Mouse (Mus musculus) lung, embryonic 16.5 days (tissue): ENCODE measurements at regions not wholly inside any gene's neighbourhood (a gene's known extent, or its start where the extent isn't known, plus 50 kb on each side); places are given as distances from the start of the nearest gene placed in this dataset.

Experiments
- ATAC-seq: fragments of 200-750 bp; cut with Nextera tagmentation; 2 replicates; pipeline ENCODE4 v1.8.0; 2017; ENCODE audit warnings: low read depth, mild to moderate bottlenecking, moderate library complexity
- H3K27ac ChIP-seq: fragments of 300-500 bp; sonication (generic); 2 replicates; pipeline ENCODE4 v1.5.1; 2014; ENCODE audit warnings: mild to moderate bottlenecking, control low read depth, low read length
- H3K27me3 ChIP-seq: fragments of 300-500 bp; sonication (generic); 2 replicates; pipeline ENCODE4 v1.6.1; 2014; ENCODE audit warnings: low read depth, low read length, mixed read lengths; ENCODE audit not compliant: control insufficient read depth, insufficient read depth
- H3K36me3 ChIP-seq: fragments of 300-500 bp; sonication (generic); 2 replicates; pipeline ENCODE4 v1.6.1; 2014; ENCODE audit warnings: low read length; ENCODE audit not compliant: control insufficient read depth, insufficient read depth
- H3K4me1 ChIP-seq: fragments of 300-500 bp; sonication (generic); replicated peaks from 2 replicates; pipeline ENCODE4 v1.6.1; 2014; ENCODE audit warnings: low read length, mixed read lengths; ENCODE audit not compliant: control insufficient read depth, insufficient read depth
- H3K4me2 ChIP-seq: fragments of 300-500 bp; sonication (generic); 2 replicates; pipeline ENCODE4 v1.6.1; 2014; ENCODE audit warnings: low read depth, low read length, control low read depth
- H3K4me3 ChIP-seq: fragments of 300-500 bp; sonication (generic); 2 replicates; pipeline ENCODE4 v1.5.1; 2014; ENCODE audit warnings: mild to moderate bottlenecking, low read length, control low read depth
- H3K9ac ChIP-seq: fragments of 300-500 bp; sonication (generic); 2 replicates; pipeline ENCODE4 v1.6.1; 2014; ENCODE audit warnings: low read length, control low read depth
- H3K9me3 ChIP-seq: fragments of 300-500 bp; sonication (generic); 2 replicates; pipeline ENCODE4 v1.6.1; 2016; ENCODE audit warnings: low read length; ENCODE audit not compliant: control insufficient read depth
- WGBS: fragments of 180-500 bp; shearing (Covaris S2); extraction: QIAGEN DNeasy Blood & Tissue Kit; methylation state at CpG from one replicate; pipeline ENCODE4 v1.1.7; 2014; 5-methylcytosine and 5-hydroxymethylcytosine counted together

DNA sequence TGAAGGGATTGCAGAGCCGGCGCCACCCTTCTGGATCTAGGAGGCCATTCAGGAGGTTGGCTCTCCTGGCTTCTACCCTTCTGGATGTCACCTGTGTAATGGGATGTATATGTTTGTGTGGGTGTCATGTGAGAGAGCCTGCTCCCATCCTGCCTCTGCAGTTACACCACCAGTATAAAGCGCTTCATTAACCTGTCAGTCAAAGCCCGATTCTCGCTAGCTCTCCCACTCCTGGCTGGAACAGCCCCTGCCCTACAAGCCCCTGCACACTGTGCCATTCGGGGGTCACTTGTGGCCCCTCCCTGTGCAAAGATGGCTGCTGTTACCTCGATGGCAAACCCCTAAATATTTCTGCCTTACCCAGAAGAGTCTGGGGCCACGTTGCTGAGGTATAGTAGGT lies 78.5 kb upstream of the Pax2 start:
- Histone ChIP-seq H3K4me1 (no peaks in the 10 kb centered on the region), H3K27me3 (peaks cover 88% of the 10 kb centered on the region), H3K4me3 (no peak overlapping the region), H3K9ac (no peak overlapping the region), H3K4me2 (no peak overlapping the region), H3K9me3 (no peaks in the 10 kb centered on the region), H3K27ac (no peak overlapping the region), H3K36me3 (no peaks in the 10 kb centered on the region)
- 49% methylated on average over 8 of the region's 8 CpGs for WGBS
- ATAC-seq, result no peak

DNA sequence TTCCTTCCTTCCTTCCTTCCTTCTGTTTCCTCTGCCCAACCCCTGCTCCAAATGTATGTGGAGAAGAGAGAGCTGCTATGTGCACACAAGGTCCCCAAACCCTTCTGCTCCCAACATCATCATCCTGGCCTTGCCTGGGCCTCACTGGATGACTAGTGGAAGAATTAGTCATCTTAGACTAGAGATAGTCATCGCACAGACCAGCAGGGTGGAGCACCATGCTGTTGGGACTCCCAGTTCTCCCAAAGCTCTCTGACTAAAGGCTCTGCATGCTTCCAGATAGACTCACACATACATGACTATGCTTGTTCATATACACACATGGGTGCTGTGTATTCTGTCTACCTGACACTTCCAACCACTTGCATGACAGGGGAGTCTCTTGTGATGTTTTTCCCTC lies 77.2 kb upstream of the Pax2 start:
- H3K4me1 ChIP-seq, result peaks cover 1% of the 10 kb centered on the region; the same call in 1 of the 2 replicates
- no peaks in the 10 kb centered on the region for H3K9me3 ChIP-seq
- H3K36me3 ChIP-seq, result no peaks in the 10 kb centered on the region
- H3K9ac ChIP-seq, result no peak overlapping the region
- H3K27ac ChIP-seq, result no peak overlapping the region
- peaks cover 88% of the 10 kb centered on the region for H3K27me3 ChIP-seq
- ATAC-seq, result no peak
- H3K4me2 ChIP-seq, result no peak overlapping the region
- WGBS, result 77% methylated on average over 1 of the region's 1 CpGs
- no peak overlapping the region for H3K4me3 ChIP-seq

DNA sequence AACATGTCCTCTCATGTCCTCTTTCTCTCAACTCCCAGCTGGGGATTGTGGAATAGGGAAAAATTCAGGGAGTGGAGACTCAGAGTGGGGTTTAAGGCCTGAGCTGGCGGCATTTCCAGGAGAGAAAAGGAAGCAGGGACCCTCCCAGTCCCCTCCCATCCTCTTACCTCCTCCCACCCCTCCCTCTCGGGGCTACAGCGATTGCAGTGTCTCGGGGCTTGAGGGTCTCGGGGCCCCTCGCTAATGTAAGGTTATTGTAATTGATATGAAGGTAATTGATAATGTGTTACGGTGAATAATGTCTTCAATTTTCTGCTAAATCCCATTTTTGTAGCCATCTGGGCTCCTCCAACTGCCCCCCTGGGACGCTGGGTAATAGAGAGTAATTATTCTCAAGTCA lies 74.2 kb upstream of the Pax2 start:
- no peak for ATAC-seq
- H3K4me3 ChIP-seq, result no peak overlapping the region
- H3K36me3 ChIP-seq, result no peaks in the 10 kb centered on the region
- no peak overlapping the region for H3K27ac ChIP-seq
- H3K27me3 ChIP-seq, result peaks cover 79% of the 10 kb centered on the region
- H3K9me3 ChIP-seq, result no peaks in the 10 kb centered on the region
- peaks cover 8% of the 10 kb centered on the region for H3K4me1 ChIP-seq
- no peak overlapping the region for H3K4me2 ChIP-seq
- H3K9ac ChIP-seq, result no peak overlapping the region
- 21% methylated on average over 8 of the region's 8 CpGs for WGBS

DNA sequence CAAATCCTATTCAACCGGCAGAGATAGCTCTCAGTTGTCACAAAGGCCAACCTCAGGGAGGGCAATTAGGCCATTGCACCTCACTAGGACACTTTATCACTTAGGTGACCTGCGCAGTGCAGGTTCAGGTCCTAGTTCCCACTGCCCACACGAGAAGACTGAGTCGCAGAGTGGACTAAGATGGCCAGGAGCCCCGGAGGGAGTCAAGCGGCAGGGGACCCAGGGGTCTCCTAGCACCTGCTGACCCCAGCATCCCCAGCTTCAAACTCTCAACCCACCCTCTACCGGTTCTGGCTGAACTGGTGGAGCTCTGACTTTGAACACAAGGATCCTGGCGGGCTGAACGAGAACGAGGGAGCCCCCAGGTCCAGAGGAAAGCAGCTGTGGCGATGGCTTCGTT lies 72.7 kb upstream of the Pax2 start:
- Histone ChIP-seq H3K27me3 (peaks cover 69% of the 10 kb centered on the region), H3K4me1 (peaks cover 8% of the 10 kb centered on the region), H3K4me3 (no peak overlapping the region), H3K9me3 (no peaks in the 10 kb centered on the region), H3K9ac (no peak overlapping the region), H3K36me3 (no peaks in the 10 kb centered on the region), H3K4me2 (no peak overlapping the region), H3K27ac (no peak overlapping the region)
- WGBS, result 5% methylated on average over 12 of the region's 12 CpGs
- no peak for ATAC-seq

DNA sequence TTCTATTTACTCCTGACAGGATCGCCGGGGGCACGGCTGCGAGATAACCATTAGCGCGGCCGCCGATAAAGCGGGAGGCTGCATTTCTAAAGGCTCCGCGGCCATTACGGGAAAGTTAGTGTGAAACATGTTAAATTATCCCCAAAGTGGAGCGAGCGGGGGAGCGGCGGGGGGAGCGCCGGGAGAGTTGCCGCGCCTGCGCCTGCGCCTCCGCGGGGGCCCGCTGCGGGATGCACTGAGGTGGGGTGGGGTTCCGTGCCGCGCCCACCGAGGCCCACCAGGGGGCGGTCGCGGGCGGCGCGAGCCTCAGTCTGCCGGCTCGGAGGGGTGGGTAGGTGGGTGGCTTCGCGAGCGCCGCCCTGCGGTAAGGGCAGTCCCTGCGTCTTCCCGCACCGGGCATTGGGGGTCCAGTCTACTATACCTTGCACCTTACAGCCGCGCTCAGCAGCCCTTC lies 71.8 kb upstream of the Pax2 start:
- under 1% methylated on average over 38 of the region's 48 CpGs for WGBS
- no peak overlapping the region for H3K9ac ChIP-seq
- ATAC-seq, result no peak

DNA sequence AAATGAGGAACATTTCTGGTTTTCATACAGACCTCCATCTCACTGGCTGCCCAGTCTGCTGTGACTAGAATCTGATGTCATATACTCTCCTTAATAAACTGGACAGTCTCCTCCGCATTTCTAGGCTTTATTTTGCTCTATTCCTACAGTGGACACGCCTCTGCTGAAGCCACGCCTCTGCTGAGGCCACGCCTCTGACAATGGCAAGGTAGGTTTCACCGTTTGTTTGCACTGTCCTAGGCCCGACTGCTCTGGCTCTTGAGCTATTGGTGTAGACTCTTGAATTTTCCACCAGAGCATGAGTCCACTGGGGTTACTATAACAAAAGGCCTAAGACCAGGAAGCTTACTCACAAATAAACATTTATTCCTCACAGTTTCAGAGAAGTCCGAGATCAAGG lies 69.8 kb upstream of the Pax2 start:
- H3K27me3 ChIP-seq, result peaks cover 52% of the 10 kb centered on the region
- WGBS, result 28% methylated on average over 7 of the region's 7 CpGs
- peaks cover 8% of the 10 kb centered on the region for H3K4me1 ChIP-seq
- H3K27ac ChIP-seq, result no peak overlapping the region
- no peak overlapping the region for H3K4me3 ChIP-seq
- H3K9ac ChIP-seq, result no peak overlapping the region
- H3K4me2 ChIP-seq, result no peak overlapping the region
- no peak for ATAC-seq
- no peaks in the 10 kb centered on the region for H3K36me3 ChIP-seq
- H3K9me3 ChIP-seq, result no peaks in the 10 kb centered on the region

More for the DNA sequence above, 71.8 kb upstream of the Pax2 start:
- H3K36me3 ChIP-seq, result no peaks in the 10 kb centered on the region
- peak overlapping the region; percentile 34 for H3K4me3 ChIP-seq
- peaks cover 8% of the 10 kb centered on the region for H3K4me1 ChIP-seq
- H3K4me2 ChIP-seq, result peak overlapping the region; percentile 51
- H3K27me3 ChIP-seq, result peaks cover 69% of the 10 kb centered on the region
- H3K9me3 ChIP-seq, result no peaks in the 10 kb centered on the region
- H3K27ac ChIP-seq, result no peak overlapping the region

DNA sequence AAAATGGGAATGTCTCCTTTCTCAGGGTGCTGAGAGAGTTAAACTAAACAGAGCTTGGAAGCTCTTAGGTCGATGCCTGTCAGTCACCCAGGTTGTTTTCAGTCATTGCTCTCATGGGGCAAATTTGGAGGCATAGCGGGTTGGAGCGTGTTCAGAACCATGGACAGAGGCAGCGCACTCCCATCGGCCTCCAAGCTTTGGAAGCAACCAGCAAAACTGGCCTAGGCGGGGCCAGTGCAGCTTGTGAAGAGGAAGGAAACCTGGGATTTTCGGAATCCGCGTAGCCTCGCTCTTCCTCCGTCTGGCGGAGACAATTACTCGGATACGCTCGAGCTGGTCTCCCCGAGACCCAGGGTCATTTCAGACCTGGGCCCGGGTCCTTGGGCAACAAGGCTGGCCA lies 63.4 kb upstream of the Pax2 start:
- no peaks in the 10 kb centered on the region for H3K9me3 ChIP-seq
- H3K27ac ChIP-seq, result no peak overlapping the region
- ATAC-seq, result no peak
- 0 out of 2 replicates have a peak, but pooled peaks cover 3% of the 10 kb centered on the region for H3K4me1 ChIP-seq
- no peaks in the 10 kb centered on the region for H3K36me3 ChIP-seq
- H3K4me3 ChIP-seq, result peak overlapping the region; percentile 15; the same call in 1 of the 2 replicates
- H3K9ac ChIP-seq, result no peak overlapping the region
- H3K27me3 ChIP-seq, result peaks cover 39% of the 10 kb centered on the region
- peak overlapping the region; percentile 32; the same call in 1 of the 2 replicates for H3K4me2 ChIP-seq
- WGBS, result under 1% methylated on average over 17 of the region's 17 CpGs

DNA sequence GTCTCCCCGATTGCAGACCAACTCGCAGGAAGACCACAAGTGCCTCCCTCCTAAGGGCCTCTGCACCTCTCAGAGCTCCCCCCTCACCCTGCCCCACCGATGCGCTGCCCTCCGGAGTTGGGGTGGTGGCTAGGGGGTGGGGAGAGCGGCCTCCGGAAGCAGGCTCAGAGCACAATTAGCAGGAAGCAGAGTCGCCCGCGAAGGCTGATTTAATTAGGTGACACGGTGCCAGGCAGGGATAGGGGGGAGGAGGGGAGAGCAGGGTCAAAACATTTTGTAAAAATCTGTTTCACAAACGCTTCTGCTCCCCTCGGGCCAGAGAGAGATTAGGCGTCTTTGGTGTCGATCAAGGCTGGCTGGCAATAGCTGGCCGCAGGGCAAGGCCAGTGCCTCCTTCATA lies 63.0 kb upstream of the Pax2 start:
- Histone ChIP-seq H3K9ac (no peak overlapping the region), H3K27me3 (peaks cover 35% of the 10 kb centered on the region), H3K9me3 (no peaks in the 10 kb centered on the region), H3K4me1 (0 out of 2 replicates have a peak, but pooled peaks cover 3% of the 10 kb centered on the region), H3K4me2 (peak overlapping the region; percentile 32; the same call in 1 of the 2 replicates), H3K27ac (no peak overlapping the region), H3K36me3 (no peaks in the 10 kb centered on the region), H3K4me3 (peak overlapping the region; percentile 15; the same call in 1 of the 2 replicates)
- 2% methylated on average over 16 of the region's 16 CpGs for WGBS
- ATAC-seq, result no peak

DNA sequence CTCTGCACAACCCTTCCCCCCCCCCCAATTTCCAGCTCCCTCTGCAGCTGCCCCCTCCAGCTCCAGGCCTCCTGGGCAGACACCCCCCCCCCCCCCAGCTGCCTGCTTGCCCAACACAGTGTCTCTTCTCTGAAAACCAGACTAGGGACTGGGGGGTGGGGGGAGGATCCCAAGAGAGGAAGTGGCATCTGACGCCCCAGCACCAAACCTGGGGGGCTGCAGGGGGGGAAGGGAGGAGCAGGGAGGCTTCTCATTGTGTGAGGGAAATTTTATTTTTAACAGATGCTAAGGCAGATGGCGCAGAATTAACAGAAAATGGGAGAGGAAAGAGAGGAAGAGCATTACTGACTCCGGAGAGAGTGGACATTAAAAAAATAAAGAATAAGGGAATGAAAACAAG lies 60.5 kb upstream of the Pax2 start:
- Histone ChIP-seq H3K27me3 (peaks cover 49% of the 10 kb centered on the region), H3K9ac (no peak overlapping the region), H3K4me1 (0 out of 2 replicates have a peak, but pooled peaks cover 3% of the 10 kb centered on the region), H3K9me3 (no peaks in the 10 kb centered on the region), H3K27ac (no peak overlapping the region), H3K4me3 (no peak overlapping the region), H3K36me3 (no peaks in the 10 kb centered on the region), H3K4me2 (no peak overlapping the region)
- WGBS, result 11% methylated on average over 3 of the region's 3 CpGs
- no peak for ATAC-seq
